Mouse (Mus musculus): ENCODE results near the gene Gm11114. TPM values are rescaled to one million over a fixed set of nuclear protein-coding genes. Genes with fewer than 3 reads are reported as not detected.

Gm11114 gene
- total RNA-seq (2021), result not detected
- long read RNA-seq, experiment 1, result 0 reads
- long read RNA-seq, experiment 2, result 0 reads

GRCm38 (mm10) chr9:85312473-85312872, at the start of gene Gm11114:
Gene Gm11114, plus strand, starts transcription at chr9:85312773.
- no peak within 1 kb of the TSS for H3K27ac ChIP-seq
- no peak for DNase-seq (ENCODE audit: low spot score in 2 of 2)
- H3K4me3 ChIP-seq, result no peak within 1 kb of the TSS
- TF ChIP-seq CTCF (conservative IDR thresholded peaks at IDR 0.05), result no peak

DNA sequence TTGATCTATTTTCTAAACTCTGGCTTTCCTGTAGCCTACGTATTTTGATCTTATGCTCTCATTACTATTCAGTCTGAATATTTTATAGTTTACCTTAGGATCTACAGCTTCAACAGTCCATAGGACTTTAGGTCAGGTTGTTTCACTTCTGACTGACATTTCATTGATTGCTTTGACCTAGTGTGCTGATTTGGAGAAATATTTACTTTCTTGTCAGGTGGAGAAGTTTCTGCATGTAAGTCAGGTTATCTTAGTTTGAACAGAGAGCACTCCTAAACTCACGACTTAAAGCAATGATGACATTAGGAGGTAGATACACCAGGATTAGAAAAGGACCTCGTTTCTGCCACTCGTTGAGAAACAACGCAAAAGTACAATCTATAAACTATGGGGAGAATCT, 45.7 kb upstream of the Gm11114 start:
- H3K4me3 ChIP-seq, result no peak overlapping the region
- no peak for DNase-seq (ENCODE audit: low spot score in 2 of 2)
- no peak for TF ChIP-seq CTCF (conservative IDR thresholded peaks at IDR 0.05)
- H3K27ac ChIP-seq, result no peak overlapping the region

DNA sequence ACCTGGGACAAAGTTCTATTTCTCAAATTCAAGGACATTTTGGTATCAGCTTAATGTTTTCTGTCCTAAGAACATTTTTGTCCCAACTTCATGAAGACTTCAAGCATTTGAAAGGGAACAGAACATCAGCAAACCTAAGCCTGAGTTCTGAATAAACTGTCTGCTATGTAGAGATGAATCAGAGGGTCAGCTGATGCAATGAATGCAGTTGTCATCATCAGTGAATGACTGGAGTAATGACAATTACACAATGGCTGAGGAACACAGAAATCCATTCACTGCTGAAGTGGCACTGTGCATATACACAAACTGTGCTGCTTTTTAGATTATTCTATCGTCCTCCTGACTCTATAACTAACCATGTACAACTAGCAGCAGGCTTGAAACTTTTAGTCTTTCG, 38.5 kb upstream of the Gm11114 start:
- no peak for TF ChIP-seq CTCF (conservative IDR thresholded peaks at IDR 0.05)
- no peak for DNase-seq (ENCODE audit: low spot score in 2 of 2)
- Histone ChIP-seq H3K4me3 (no peak overlapping the region), H3K27ac (no peak overlapping the region)

- Histone ChIP-seq H3K27ac (no peak overlapping the region), H3K4me3 (no peak overlapping the region)
- no peak for TF ChIP-seq CTCF (conservative IDR thresholded peaks at IDR 0.05)
- DNase-seq (ENCODE audit: low spot score in 2 of 2), result no peak
Measured at GRCm38 (mm10) chr9:85302849-85303248, 9.7 kb upstream of the Gm11114 start.

GRCm38 (mm10) chr9:85303378-85303777, 9.2 kb upstream of the Gm11114 start:
- no peak for DNase-seq (ENCODE audit: low spot score in 2 of 2)
- no peak for TF ChIP-seq CTCF (conservative IDR thresholded peaks at IDR 0.05)
- no peak overlapping the region for H3K27ac ChIP-seq
- no peak overlapping the region for H3K4me3 ChIP-seq

DNA sequence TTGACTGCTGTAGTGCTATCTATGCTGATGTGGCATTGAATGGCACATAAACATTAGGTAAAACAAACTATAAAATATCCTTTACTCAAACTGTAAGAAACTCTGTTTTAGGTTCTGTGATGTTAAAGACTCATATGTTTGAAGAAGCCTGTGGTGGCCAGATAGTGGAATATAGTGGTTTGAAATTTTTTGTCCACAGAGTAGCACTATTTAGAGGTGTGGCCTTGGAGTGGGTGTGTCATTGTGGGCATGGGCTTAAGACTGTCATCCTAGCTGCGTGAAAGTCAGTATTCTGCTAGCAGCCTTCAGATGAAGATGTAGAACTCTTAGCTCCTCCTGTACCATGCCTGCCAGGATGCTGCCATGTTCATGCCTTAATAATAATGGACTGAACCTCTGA, 3.5 kb downstream of the Gm11114 start:
- H3K27ac ChIP-seq, result no peak overlapping the region
- no peak overlapping the region for H3K4me3 ChIP-seq
- TF ChIP-seq CTCF (conservative IDR thresholded peaks at IDR 0.05), result no peak
- no peak for DNase-seq (ENCODE audit: low spot score in 2 of 2)

- Histone ChIP-seq H3K4me3 (no peak overlapping the region), H3K27ac (no peak overlapping the region)
- DNase-seq (ENCODE audit: low spot score in 2 of 2), result no peak
- no peak for TF ChIP-seq CTCF (conservative IDR thresholded peaks at IDR 0.05)
Measured at GRCm38 (mm10) chr9:85320167-85320951, 7.8 kb downstream of the Gm11114 start.

- no peak for TF ChIP-seq CTCF (conservative IDR thresholded peaks at IDR 0.05)
- H3K4me3 ChIP-seq, result no peak overlapping the region
- DNase-seq (ENCODE audit: low spot score in 2 of 2), result no peak
- no peak overlapping the region for H3K27ac ChIP-seq
Measured at GRCm38 (mm10) chr9:85324158-85324875, 11.7 kb downstream of the Gm11114 start.

GRCm38 (mm10) chr9:85325201-85325868, 12.8 kb downstream of the Gm11114 start:
- Histone ChIP-seq H3K4me3 (peak overlapping the region; percentile 67), H3K27ac (no peak overlapping the region)
- no peak for TF ChIP-seq CTCF (conservative IDR thresholded peaks at IDR 0.05)
- no peak for DNase-seq (ENCODE audit: low spot score in 2 of 2)

DNA sequence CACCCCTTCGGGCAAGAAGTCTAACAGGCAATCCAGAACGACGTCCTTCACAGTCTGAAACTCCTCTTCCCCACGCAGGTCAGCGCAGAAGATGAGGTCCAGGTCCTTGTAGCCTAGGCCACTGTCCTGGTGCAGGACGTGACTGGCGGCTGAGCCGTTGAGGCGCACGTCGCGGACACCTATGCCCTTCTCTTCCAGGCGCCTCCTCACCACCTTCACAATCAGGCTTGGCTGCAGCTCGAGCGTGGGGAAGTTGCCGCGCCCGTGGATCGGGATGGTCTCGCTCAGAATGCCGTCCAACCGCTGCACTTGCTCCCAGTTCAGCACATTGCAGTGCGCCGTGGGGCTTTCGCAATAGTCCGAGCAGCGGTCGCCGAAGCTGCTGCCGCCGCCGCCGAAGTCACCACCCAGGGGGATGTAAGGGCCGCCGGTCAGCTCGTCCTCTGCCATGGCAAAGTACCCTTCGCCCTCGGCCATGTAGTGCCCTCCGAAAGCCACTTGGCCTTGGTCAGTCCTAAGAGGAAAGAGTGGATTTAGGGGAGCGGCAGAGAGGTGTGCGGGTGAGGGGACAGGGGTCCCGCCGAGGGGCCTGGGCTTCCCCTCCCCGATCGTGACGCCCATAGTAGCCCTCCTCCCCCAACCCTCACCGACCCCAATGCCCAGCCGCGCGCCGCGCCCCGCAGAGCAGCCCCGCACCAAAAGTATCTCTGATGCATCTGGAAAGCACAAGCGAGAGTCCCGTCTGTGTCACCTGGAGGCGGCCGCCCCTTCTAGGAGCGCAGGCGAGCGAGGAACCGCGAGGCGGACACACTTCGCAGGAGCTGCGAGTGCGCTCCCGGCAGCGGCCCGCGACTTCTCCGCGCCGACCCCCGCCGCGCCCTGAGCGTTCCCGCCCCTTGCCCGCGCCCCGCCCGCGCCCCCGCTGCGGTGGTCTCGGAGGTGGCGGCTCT, 14.0 kb downstream of the Gm11114 start:
- Histone ChIP-seq H3K4me3 (peak overlapping the region; percentile 67), H3K27ac (peak overlapping the region; percentile 46; the same call in 1 of the 2 replicates)
- no peak for TF ChIP-seq CTCF (conservative IDR thresholded peaks at IDR 0.05)
- no peak for DNase-seq (ENCODE audit: low spot score in 2 of 2)

- H3K4me3 ChIP-seq, result peak within 1 kb of the TSS; percentile 67
- no peak for TF ChIP-seq CTCF (conservative IDR thresholded peaks at IDR 0.05)
- H3K27ac ChIP-seq, result peak within 1 kb of the TSS; percentile 53
- peak; percentile 35 to 42 for DNase-seq (ENCODE audit: low spot score in 2 of 2)
Measured at GRCm38 (mm10) chr9:85327242-85328211, 15.0 kb downstream of the Gm11114 start, which contains the start of gene Tent5a. Gene Tent5a, minus strand, starts transcription at chr9:85327348.
